Mouse (Mus musculus): ENCODE measurements around the gene Tbx3. TPM values are rescaled to one million over a fixed set of nuclear protein-coding genes. Genes with fewer than 3 reads are reported as not detected.

The Tbx3 gene
- polyA plus RNA-seq, 1 experiment: not detected

- TF ChIP-seq GATA1 (IDR thresholded peaks at IDR 0.05; ENCODE audit: low read length): no peak
Observed at GRCm38 (mm10) chr5:119682646-119683515, 12.4 kb downstream of the Tbx3 start.

- no peak for TF ChIP-seq GATA1 (IDR thresholded peaks at IDR 0.05; ENCODE audit: low read length)
Observed at GRCm38 (mm10) chr5:119683861-119684260, 13.4 kb downstream of the Tbx3 start.

- TF ChIP-seq GATA1 (IDR thresholded peaks at IDR 0.05; ENCODE audit: low read length): no peak
Observed at GRCm38 (mm10) chr5:119684701-119685391, 14.4 kb downstream of the Tbx3 start.

DNA sequence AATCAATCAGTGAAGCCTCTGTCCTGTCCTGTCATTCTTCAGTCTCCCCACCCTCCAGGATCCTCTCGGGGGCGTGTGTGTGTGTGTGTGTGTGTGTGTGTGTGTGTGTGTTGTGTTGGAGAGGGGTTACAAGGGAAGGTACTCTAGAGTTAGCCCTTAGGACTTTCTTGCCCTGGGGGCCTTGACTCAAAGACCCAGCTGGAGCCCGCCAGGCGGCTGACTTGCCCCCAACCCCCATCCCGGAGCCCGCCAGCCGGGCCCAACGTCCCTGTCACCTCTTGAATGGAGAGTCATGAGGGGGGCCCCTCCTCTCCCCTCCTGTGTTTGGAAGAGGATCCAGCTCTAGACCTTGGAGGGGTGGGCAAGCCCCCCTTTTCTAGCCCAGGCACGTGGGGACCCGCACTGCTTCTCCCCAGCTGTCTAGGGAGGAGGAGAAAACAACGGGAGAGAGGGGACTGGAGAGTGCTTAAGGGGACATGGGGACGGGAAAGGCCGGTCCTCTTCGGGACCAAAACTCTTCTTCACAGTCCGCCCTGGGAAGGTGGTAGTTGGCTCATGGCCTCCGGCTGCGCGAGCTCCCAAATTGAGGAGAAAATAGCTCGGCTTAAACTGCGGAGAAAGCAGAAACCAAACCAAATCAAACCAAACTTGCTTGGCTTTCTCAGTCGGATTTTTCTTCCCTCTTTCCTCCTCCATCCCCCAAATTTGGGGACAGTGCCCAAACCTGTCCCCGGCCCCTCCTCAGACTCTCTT is 15.2 kb downstream of the Tbx3 start:
- no peak for TF ChIP-seq GATA1 (IDR thresholded peaks at IDR 0.05; ENCODE audit: low read length)

- TF ChIP-seq GATA1 (IDR thresholded peaks at IDR 0.05; ENCODE audit: low read length): no peak
Observed at GRCm38 (mm10) chr5:119686199-119686964, 15.9 kb downstream of the Tbx3 start.

DNA sequence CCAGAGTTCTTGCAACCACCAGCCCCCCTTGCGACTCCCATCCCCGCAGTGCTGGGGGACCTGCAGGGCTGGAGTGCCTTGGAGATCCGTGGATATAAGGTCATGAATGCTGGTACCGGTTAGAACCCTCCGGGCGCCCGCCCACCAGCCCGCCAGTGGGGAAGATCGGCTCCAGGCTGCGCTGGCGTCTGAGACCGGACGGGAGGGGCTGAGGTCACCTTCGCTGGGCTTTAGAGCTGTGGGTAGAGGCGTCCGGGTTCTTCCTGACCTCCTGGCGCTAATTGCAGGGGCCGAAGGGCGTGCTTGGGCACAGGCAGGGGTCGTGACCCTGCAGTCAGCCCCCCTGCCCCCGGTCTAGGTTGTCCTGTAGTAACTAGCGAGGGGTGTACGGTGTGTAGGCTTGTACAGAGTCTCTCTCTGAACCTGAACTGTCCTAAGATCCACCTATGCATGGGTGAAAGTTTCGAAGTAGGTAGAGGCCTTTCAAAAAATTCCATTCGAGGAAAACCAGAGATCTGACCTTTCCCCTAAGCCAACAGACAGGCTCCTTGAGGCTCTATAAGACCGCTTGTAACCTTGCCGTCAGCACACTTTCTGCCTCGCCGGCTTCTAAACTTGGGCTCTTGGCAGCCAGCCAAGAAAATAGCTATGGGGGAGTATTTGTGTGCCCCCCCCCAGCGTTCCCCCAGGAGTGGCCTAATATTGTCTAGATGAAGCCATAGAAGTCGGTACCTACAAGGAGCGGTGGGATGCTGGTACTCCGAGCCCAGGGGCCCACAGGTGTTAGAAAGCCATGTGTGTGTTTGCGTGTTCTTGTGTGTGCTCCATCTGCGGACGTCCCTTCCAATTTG is 16.8 kb downstream of the Tbx3 start:
- no peak for TF ChIP-seq GATA1 (IDR thresholded peaks at IDR 0.05; ENCODE audit: low read length)

- no peak for TF ChIP-seq GATA1 (IDR thresholded peaks at IDR 0.05; ENCODE audit: low read length)
Observed at GRCm38 (mm10) chr5:119687856-119688206, 17.4 kb downstream of the Tbx3 start.

DNA sequence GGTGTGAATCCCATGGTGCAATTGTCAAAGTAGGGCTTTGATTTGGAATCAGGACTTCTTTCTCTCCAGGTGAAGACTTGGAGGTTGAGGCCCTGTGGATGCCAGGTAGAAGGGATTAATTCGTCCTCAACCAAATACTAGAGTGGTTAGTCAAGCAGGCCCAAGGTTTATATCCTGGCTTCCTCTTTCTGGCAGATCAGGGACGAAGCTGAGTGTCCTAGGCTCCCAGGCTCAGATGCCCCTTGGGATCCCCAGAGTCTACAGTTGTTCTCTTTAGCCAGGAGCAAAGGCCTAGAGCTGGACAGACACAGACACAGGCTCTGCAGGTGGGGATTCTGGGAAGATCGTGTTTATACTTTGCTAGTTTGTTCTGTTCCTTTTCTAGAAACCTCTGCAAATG is 17.8 kb downstream of the Tbx3 start:
- TF ChIP-seq GATA1 (IDR thresholded peaks at IDR 0.05; ENCODE audit: low read length): no peak

GRCm38 (mm10) chr5:119688914-119689420 is 18.5 kb downstream of the Tbx3 start:
- TF ChIP-seq GATA1 (IDR thresholded peaks at IDR 0.05; ENCODE audit: low read length): no peak

DNA sequence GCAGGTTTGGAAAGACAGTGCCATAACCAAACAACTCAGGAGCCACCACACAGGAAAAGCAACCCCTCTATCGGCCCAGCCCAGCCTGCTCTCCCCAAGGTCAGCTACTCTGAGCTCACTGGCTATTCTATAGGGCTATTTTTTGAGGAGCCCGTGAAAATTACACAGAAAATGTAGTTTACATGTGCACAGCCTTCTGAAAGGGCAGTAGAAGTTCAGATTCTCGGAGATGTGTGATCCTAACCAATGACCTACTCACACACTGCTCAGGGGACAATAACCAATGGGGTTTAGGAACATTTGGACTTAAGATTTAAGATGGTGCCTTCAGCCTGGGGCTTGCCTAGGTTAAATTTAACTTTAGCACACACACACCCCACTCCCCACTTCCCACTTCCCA is 19.0 kb downstream of the Tbx3 start:
- no peak for TF ChIP-seq GATA1 (IDR thresholded peaks at IDR 0.05; ENCODE audit: low read length)

DNA sequence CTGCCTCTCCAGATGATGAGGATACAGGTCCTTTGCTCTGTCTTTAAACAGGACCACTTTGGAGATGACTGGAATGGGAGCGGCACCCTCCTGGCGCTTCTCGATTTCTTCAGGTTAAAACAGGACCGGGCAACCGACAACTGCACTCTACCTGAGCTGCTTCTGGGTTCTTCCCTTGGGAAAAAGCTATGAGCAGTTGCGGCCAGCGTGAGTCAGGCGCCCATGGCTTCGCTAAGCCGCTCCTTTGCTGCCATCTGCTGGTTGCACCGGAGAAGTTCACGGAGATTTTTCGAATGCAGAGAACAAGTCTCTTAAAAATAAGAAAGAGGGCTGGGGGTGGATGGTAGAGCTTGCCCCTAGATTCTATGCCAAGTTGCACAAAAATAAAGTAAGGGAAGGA is 20.6 kb downstream of the Tbx3 start:
- TF ChIP-seq GATA1 (IDR thresholded peaks at IDR 0.05; ENCODE audit: low read length): no peak

DNA sequence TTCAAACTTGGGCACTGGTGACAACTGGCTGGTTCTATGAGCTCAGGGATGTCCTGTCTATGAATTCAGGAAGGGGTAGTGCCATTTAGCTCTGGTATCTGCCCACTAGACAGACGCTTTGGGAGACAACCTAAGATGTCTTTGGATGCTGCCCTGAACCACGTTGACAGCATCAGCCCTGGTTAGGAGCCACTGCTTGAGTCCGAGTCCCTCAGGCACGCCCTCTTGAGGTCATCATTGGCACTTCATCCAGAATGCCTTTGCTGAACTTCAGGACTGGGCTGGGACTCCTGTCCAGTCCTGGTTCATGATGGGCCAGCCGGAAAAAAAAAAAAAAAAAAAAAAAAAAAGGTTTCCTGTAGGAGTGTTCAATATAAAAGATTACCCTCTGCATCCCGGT is 22.0 kb downstream of the Tbx3 start:
- no peak for TF ChIP-seq GATA1 (IDR thresholded peaks at IDR 0.05; ENCODE audit: low read length)

- no peak for TF ChIP-seq GATA1 (IDR thresholded peaks at IDR 0.05; ENCODE audit: low read length)
Observed at GRCm38 (mm10) chr5:119694914-119695313, 24.4 kb downstream of the Tbx3 start.

GRCm38 (mm10) chr5:119703031-119703430 is 32.6 kb downstream of the Tbx3 start:
- no peak for TF ChIP-seq GATA1 (IDR thresholded peaks at IDR 0.05; ENCODE audit: low read length)

Data from G1E-ER4 (cell line).